Mouse (Mus musculus) hindbrain, embryonic 14.5 days (tissue): ENCODE data around the gene Abcg4. TPM values are rescaled to one million over a fixed set of nuclear protein-coding genes. Genes with fewer than 3 reads are reported as not detected.
"Not testable (repeated sequence)": the region's sequence is repeated elsewhere in the genome, so short reads cannot be mapped to it uniquely, and the experiment has no call there.

Experiments used
- ATAC-seq: fragments of 200-750 bp; cut with Nextera tagmentation; 2 replicates; pipeline ENCODE4 v1.8.0; 2017; ENCODE audit warnings: moderate number of reproducible peaks, mild to moderate bottlenecking, moderate TSS enrichment, moderate library complexity; ENCODE audit not compliant: low FRiP score
- DNase-seq: peaks from one replicate; pipeline ENCODE4 v3.0.0-alpha.2; 2015; ENCODE audit warnings: low spot score
- H3K27ac ChIP-seq: fragments of 300-500 bp; sonication (generic); 2 replicates; pipeline ENCODE4 v1.5.1; 2014; ENCODE audit warnings: mild to moderate bottlenecking, moderate library complexity
- H3K27me3 ChIP-seq: fragments of 300-500 bp; sonication (generic); 2 replicates; pipeline ENCODE4 v1.6.1; 2014; ENCODE audit warnings: mild to moderate bottlenecking, low read length, mixed read lengths; ENCODE audit not compliant: control insufficient read depth, insufficient read depth
- H3K36me3 ChIP-seq: fragments of 300-500 bp; sonication (generic); replicated peaks from 2 replicates; pipeline ENCODE4 v1.6.1; 2014; ENCODE audit not compliant: control insufficient read depth, insufficient read depth
- H3K4me1 ChIP-seq: fragments of 300-500 bp; sonication (generic); replicated peaks from 2 replicates; pipeline ENCODE4 v1.6.1; 2014; ENCODE audit warnings: antibody characterized with exemption, low read length, mixed read lengths; ENCODE audit not compliant: control insufficient read depth, insufficient read depth
- H3K4me2 ChIP-seq: fragments of 300-500 bp; sonication (generic); replicated peaks from 2 replicates; pipeline ENCODE4 v1.6.1; 2014; ENCODE audit warnings: mild to moderate bottlenecking, moderate library complexity
- H3K4me3 ChIP-seq: fragments of 300-500 bp; sonication (generic); replicated peaks from 2 replicates; pipeline ENCODE4 v1.5.1; 2014; ENCODE audit warnings: mild to moderate bottlenecking, low read length
- H3K9ac ChIP-seq: fragments of 300-500 bp; sonication (generic); 2 replicates; pipeline ENCODE4 v1.6.1; 2014
- H3K9me3 ChIP-seq: fragments of 300-500 bp; sonication (generic); 2 replicates; pipeline ENCODE4 v1.6.1; 2016; ENCODE audit warnings: low read length; ENCODE audit not compliant: control insufficient read depth
- WGBS: fragments of 180-500 bp; shearing (Covaris S2); extraction: QIAGEN DNeasy Blood & Tissue Kit; methylation state at CpG from one replicate; pipeline ENCODE4 v1.1.7; 2014; 5-methylcytosine and 5-hydroxymethylcytosine counted together
- polyA plus RNA-seq: library from polyadenylated mRNA; unstranded; fragments of >200 nt; fragmentation: Nextera tagmentation; extraction: Ambion mirVana; gene quantifications from 2 replicates; pipeline ENCODE4 v1.2.1, GENCODE M21; 2014

The Abcg4 gene
- polyA plus RNA-seq = 21.7 and 24.4 TPM in 2 replicates

DNA sequence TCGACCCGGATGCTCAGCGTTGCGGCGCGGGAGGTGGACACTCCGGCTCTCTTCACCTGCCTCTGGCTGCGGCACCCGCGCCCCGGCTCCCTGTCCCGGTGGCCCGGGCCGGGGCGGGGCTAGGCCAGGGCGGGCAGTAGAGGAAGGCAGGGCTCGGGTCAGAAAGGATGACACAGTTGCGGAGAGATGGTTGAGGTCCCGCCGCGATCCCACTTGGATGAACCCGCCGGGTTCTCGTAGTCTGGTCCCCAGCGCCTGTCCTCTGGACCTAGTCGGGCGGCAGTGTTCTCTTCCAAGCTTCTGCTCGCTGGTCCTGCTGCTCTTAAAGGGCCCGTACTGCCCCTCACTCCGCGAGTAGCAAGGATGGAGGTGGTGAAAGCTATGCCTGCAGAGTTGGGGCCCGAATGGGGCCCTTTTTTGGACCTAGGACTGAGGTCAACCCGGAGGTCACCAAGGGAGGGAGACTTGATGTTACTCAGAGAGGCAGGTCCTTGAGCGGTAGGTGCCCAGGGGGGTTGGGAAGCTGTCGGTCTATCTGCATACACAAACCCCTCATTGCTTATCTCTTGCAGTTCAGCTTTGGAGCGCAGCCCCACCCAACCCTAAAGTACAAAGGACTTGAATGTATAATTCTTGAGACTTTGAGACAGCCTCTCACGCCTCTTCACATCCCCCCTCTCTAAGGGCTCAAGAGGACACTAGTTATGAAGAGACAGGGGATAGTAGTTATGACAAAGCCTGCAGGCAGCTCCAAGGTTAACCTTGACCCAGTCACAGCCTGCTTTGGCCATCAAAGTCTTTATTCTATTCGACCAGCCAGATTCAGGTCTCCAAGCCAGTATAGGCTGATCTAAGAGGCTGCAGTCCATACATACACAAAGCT is at the start of gene Abcg4:
TSS of gene Abcg4 (minus strand) at position 540 of the 883 bp plus-strand sequence.
- peak; percentile 69 for ATAC-seq
- peak within 1 kb of the TSS; percentile 81 for H3K9ac ChIP-seq
- H3K4me3 ChIP-seq = peak within 1 kb of the TSS; percentile 66
- under 1% methylated on average over 38 of the region's 38 CpGs for WGBS
- no peaks in the 10 kb centered on the region for H3K27me3 ChIP-seq
- H3K9me3 ChIP-seq = no peaks in the 10 kb centered on the region
- H3K27ac ChIP-seq = peak within 1 kb of the TSS; percentile 78
- peak within 1 kb of the TSS; percentile 73 for H3K4me2 ChIP-seq
- H3K4me1 ChIP-seq = peaks cover 24% of the 10 kb centered on the region
- H3K36me3 ChIP-seq = peaks cover 36% of the 10 kb centered on the region
- DNase-seq = peak; percentile 55

DNA sequence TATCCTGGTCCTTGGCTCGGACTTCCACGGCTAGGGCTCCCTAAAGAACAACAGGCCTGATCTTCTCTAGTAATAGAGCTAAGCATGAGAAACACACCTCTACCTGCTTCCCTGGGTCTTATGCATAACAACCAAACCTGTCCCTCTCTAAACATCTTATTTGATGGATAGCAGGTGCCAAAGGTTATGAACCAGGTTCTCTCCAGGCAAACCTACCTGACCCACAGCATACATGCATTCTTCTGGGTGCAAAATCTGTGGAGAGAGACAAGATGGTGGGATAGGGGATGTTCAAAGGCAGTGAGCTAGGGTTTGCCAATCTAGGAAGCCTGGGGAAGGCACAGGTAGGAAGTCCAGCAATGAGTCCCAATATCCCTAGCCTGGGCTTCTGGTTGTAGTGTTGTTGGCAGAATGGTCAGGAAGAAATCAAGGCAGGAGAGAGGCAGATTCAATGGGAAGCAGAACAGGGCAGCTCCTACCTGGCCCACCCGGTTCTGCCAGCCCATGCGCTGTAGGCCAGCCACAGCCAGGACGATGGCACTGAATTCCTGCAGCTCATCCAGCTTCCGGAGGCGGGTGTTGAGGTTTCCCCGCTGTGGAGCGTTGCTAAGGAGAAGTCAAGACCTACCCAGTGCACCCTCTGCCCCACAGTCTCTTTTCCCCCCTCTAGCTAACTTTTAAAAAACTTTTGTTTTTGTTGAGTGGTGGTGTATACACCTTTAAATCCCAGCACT is 49.2 kb upstream of the Abcg4 start:
- ATAC-seq (no peak), DNase-seq (no peak)
- 64% methylated on average over 9 of the region's 9 CpGs for WGBS
- Histone ChIP-seq H3K27me3 (no peaks in the 10 kb centered on the region), H3K9me3 (no peaks in the 10 kb centered on the region), H3K4me2 (peak overlapping the region; percentile 96), H3K27ac (no peak overlapping the region), H3K4me1 (peaks cover 14% of the 10 kb centered on the region), H3K36me3 (peaks cover 20% of the 10 kb centered on the region), H3K4me3 (no peak overlapping the region), H3K9ac (peak overlapping the region; percentile 93)

DNA sequence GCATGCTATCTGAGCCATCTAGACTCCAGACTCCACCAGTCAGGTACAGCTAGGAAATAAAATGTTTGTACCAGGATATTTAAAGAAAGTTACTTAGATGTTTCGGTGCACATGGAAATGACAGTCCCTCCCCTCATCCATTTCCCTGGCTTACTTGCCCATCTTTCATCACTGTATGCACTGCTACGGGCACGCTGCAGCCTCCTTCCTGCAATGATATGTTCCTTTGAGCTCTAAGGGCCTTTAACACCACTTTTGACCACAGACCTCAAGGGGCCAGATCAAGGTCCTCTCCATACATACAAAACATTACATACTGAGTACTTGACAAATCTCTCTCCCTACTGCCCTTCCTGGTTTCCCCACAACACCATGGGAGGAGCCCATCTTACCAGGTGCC is 48.5 kb upstream of the Abcg4 start:
- no peak for ATAC-seq
- H3K9me3 ChIP-seq = no peaks in the 10 kb centered on the region
- no peak overlapping the region for H3K27ac ChIP-seq
- H3K4me2 ChIP-seq = peak overlapping the region; percentile 96
- H3K9ac ChIP-seq = peak overlapping the region; percentile 93
- H3K4me3 ChIP-seq = peak overlapping the region; percentile 81; the same call in 1 of the 2 replicates
- DNase-seq = no peak
- H3K27me3 ChIP-seq = no peaks in the 10 kb centered on the region
- WGBS = 70% methylated on average over 3 of the region's 3 CpGs
- peaks cover 27% of the 10 kb centered on the region for H3K36me3 ChIP-seq
- peaks cover 14% of the 10 kb centered on the region for H3K4me1 ChIP-seq

DNA sequence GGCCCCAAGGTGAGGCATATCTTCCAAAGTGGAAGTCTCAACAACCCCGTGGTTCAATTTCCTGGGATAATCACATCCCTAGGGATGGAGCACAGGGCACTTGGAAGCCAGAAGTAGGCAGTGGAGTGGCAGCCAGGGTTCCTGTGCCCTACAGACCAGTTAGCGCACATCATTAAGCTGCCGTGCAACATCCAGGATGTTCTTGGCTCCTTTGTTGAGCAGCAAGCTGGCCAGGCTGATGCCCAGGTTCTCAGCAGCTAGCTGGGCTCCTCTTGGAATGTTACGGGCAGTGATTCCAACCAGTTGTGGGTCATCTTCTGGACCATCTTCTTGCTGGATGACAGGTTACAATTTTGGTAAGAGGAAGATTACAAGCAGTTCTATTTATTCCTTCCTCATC is 48.1 kb upstream of the Abcg4 start:
- H3K27ac ChIP-seq, H3K9me3 ChIP-seq, ATAC-seq, DNase-seq, H3K27me3 ChIP-seq: not testable (repeated sequence)
- Histone ChIP-seq H3K9ac (peak overlapping the region; percentile 93), H3K4me1 (peaks cover 14% of the 10 kb centered on the region), H3K4me3 (peak overlapping the region; percentile 81), H3K36me3 (peaks cover 31% of the 10 kb centered on the region), H3K4me2 (peak overlapping the region; percentile 96)
- 29% methylated on average over 4 of the region's 4 CpGs for WGBS

DNA sequence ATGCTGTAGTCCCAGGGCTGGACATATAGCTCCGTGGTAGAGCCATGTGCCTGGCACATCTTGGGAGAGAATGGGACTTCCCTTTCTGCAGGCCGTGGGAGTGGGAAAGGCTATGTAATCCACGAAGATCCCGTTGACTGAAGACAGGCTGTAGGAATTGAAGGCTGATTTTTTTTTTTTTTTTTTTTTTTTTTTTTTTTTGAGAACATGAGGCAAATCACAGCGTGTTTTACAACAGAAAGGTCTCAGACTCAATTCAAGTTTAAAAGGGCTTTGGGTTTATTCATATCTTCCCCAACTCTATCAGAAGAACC is 47.6 kb upstream of the Abcg4 start:
- no peaks in the 10 kb centered on the region for H3K27me3 ChIP-seq
- peak overlapping the region; percentile 96 for H3K4me2 ChIP-seq
- DNase-seq (no peak), ATAC-seq (no peak)
- H3K27ac ChIP-seq = peak overlapping the region; percentile 92; the same call in 1 of the 2 replicates
- peaks cover 14% of the 10 kb centered on the region for H3K4me1 ChIP-seq
- WGBS = 2% methylated on average over 5 of the region's 5 CpGs
- peak overlapping the region; percentile 93 for H3K9ac ChIP-seq
- peak overlapping the region; percentile 81 for H3K4me3 ChIP-seq
- peaks cover 36% of the 10 kb centered on the region for H3K36me3 ChIP-seq
- no peaks in the 10 kb centered on the region for H3K9me3 ChIP-seq

DNA sequence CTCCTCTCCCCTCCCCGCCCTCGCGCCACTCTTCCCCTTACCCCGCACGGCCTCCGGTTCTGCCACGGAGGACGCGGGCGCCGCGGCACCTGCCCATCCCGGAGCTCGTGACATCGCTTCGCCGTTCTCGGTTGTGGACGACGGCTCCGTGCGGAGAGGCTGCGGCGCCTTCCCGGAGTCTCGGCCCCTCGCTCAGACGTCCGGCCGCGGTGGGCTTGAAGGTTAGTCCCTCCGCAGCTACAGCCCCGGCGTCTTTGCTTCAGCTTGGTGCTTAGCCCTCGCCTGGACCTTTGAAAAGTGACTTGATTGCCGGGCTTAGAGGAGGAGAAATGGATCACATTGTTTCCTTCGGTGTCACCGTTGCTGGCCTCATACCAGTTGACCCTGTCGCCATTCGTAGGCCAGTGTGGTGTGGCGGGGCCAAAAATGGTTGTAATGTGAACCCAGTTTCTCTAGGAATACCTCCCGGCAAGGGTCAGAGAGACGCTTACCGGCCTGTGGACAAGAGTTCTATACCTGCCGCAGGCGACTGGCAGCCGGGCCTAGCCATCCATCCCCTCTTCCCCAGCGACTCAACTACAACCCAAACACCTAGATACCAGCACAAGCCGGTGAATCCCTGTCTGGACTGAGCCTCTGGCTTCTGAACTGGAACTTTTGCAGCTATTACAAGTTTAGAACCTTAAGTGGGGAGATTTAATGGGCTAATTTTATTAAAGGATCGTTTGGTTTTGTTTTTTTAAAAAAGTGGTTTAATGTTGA is 47.1 kb upstream of the Abcg4 start:
- under 1% methylated on average over 49 of the region's 50 CpGs for WGBS
- H3K9ac ChIP-seq = peak overlapping the region; percentile 93
- no peaks in the 10 kb centered on the region for H3K9me3 ChIP-seq
- peak overlapping the region; percentile 81 for H3K4me3 ChIP-seq
- H3K36me3 ChIP-seq = peaks cover 41% of the 10 kb centered on the region
- H3K4me1 ChIP-seq = peaks cover 14% of the 10 kb centered on the region
- H3K27ac ChIP-seq = peak overlapping the region; percentile 92
- DNase-seq (peak; percentile 38), ATAC-seq (no peak)
- H3K27me3 ChIP-seq = no peaks in the 10 kb centered on the region
- H3K4me2 ChIP-seq = peak overlapping the region; percentile 96

DNA sequence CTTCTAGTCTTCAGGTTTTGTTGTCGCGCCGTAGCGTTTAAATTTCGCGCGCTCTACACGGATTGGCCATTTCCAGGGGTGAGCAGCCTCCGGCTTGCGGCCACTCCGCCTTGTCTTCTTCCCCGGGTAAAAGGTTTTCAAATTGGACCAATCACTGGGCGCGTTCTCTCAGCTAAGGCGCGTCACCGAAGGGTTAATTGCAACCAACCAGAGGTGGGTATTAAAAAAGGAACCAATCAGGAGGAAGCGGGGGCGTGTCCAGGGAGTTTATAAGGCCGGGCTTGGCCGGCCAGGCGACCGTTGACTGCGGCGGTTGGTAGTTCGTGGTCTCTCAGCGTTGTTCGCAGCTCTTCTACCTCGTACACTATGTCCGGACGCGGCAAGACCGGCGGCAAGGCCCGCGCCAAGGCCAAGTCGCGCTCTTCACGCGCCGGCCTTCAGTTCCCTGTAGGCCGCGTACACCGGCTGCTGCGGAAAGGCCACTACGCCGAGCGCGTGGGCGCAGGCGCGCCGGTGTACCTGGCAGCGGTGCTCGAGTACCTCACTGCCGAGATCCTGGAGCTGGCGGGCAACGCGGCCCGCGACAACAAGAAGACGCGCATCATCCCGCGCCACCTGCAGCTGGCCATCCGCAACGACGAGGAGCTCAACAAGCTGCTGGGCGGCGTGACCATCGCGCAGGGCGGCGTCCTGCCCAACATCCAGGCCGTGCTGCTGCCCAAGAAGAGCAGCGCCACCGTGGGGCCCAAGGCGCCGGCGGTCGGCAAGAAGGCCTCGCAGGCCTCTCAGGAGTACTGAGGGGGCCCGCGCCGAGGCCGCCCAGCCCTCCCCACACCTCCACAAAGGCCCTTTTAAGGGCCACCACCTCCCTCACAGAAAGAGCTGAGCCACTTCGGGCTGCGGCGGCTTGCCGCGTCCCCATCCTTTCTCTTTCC is 46.2 kb upstream of the Abcg4 start, which contains the start of gene H2afx:
TSS of gene H2afx (plus strand) at position 299 of the 935 bp plus-strand sequence.
- Histone ChIP-seq H3K9ac (peak within 1 kb of the TSS; percentile 93), H3K4me3 (peak within 1 kb of the TSS; percentile 81), H3K27me3 (no peaks in the 10 kb centered on the region), H3K4me2 (peak within 1 kb of the TSS; percentile 96), H3K4me1 (peaks cover 14% of the 10 kb centered on the region), H3K9me3 (no peaks in the 10 kb centered on the region), H3K36me3 (peaks cover 46% of the 10 kb centered on the region), H3K27ac (peak within 1 kb of the TSS; percentile 92)
- WGBS = under 1% methylated on average over 89 of the region's 91 CpGs
- peak; percentile 97 for ATAC-seq
- peak; percentile 98 for DNase-seq

DNA sequence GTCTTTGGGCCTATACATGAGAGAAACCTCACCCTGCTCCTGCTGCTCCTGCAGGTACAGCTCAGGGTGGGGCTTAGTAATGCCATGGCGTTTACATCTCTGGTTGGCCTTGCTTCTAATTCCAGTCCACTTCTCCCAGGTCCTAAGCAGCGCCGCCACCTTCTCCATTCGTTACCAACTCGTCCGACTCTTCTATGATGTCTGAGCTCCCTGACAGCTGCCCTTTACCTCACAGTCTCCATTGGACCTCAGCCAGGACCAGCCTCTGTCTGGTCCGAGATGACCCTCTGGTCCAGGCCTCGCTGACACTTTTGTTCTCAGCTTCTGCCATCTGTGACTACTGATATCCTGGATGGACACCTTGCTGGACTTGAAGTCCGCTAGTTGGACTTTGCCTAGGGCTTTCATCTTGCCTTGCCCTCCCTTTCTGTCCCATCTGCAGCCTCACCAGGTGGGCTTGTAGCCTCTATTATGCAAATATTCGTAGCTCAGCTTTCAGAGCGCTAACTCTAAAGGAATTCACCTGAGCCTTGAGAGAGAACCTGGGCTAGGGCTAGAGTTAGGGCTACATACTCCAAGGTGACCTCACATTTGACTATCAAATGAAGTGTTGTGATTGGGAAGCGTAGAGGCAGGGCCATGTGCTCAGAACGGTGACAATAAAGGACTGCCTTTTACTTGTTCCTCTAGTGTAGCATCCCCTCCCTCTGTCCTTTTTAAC is 44.7 kb upstream of the Abcg4 start:
- peaks cover 52% of the 10 kb centered on the region for H3K36me3 ChIP-seq
- WGBS = 95% methylated on average over 13 of the region's 13 CpGs
- no peak for ATAC-seq

More for the DNA sequence above, 44.7 kb upstream of the Abcg4 start:
- peaks cover 14% of the 10 kb centered on the region for H3K4me1 ChIP-seq
- no peaks in the 10 kb centered on the region for H3K27me3 ChIP-seq
- no peak overlapping the region for H3K4me3 ChIP-seq
- no peaks in the 10 kb centered on the region for H3K9me3 ChIP-seq
- DNase-seq = no peak
- H3K9ac ChIP-seq = no peak overlapping the region
- no peak overlapping the region for H3K4me2 ChIP-seq
- no peak overlapping the region for H3K27ac ChIP-seq
